Mouse (Mus musculus) urinary bladder, postnatal 14 days (tissue): ENCODE measurements around the gene Suco.

Source experiments
- DNase-seq: peaks from one replicate; pipeline ENCODE4 v3.0.0; 2021; ENCODE audit warnings: low spot score

Suco gene

DNA sequence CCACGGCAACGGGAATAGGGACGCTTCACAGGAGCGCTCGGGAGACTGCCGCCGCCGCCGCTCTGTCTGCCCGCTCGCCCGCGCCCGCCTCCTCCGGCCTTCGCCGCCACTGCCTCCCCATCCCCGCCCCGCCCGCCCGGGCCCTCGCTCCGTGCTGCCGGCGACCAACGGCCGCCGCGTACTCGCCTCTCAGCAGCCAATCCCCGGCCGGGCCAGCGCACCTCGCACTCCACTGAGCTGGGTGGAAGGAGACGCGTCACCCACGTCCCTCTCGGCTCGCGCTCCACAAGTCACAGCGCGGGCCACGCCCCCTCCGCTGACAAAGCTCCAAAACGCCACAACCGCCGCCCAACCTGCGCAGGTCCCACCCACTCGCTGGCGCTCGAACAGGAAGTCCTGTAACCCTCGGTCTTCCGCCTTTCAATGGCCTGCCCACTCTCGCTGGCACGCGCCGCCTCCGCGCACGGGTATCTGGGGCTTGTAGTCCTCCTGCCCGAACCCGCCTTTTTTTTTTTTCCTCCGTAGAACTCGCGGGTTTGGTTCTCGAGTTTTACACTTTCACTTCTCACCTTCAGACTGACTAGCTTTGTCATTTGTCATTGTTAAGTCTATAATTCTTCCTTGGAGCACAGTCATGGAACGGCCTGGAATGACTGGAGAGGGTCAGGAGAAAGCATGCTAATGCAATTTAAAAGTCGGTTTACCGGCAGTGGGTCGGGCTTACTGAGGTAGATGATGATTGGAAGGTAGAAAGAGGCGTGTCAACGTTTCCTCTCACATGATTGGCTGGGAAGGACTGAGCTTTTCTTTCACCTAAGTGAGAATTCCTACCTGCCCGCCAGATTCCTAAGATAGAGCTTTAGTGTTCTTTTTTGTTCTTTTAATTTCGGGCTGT, at the start of gene Suco:
TSS of gene Suco (minus strand) at position 130 of the 895 bp plus-strand sequence.
- DNase-seq = peak; percentile 100

GRCm38 (mm10) chr1:161925281-161925805, 48.9 kb upstream of the Suco start:
- peak; percentile 29 for DNase-seq

DNA sequence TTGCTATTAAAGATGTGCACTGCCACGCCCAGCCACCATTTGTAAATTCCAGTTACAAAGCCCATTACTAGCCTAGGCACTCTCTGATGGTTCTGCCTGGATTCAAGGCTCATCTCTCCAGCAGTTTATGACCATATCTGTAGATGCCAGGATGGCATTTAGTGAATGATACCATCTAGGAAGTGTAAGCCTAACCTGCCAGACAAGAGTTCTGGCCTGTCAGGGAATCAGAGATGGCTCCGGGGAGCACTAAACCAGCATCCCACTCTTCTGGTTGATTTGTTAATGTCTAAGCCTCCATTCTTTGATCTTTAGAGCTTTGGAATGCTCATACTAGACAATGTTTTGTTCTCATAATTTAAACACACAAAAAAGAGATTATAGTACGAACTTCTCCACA, 47.8 kb upstream of the Suco start:
- DNase-seq = no peak

DNA sequence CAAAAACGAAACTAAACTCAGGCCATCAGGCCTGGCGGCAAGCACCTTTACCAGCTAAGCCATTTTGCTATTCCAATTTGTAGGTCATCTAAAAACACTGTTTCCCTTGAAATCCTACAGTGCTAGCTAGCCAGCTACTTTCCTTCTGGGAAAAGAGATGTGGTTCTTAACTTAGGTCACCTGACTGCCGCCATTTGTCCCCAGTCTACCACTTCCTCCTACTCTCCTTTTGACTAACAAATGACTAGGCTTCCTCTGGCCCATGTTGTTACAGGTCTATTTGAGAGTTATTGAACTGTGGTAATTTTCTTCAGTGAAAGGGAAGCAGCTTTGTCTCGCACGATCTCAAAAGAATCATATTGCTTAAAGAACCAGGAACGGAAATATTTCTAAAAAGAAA, 45.4 kb upstream of the Suco start:
- DNase-seq = no peak

DNA sequence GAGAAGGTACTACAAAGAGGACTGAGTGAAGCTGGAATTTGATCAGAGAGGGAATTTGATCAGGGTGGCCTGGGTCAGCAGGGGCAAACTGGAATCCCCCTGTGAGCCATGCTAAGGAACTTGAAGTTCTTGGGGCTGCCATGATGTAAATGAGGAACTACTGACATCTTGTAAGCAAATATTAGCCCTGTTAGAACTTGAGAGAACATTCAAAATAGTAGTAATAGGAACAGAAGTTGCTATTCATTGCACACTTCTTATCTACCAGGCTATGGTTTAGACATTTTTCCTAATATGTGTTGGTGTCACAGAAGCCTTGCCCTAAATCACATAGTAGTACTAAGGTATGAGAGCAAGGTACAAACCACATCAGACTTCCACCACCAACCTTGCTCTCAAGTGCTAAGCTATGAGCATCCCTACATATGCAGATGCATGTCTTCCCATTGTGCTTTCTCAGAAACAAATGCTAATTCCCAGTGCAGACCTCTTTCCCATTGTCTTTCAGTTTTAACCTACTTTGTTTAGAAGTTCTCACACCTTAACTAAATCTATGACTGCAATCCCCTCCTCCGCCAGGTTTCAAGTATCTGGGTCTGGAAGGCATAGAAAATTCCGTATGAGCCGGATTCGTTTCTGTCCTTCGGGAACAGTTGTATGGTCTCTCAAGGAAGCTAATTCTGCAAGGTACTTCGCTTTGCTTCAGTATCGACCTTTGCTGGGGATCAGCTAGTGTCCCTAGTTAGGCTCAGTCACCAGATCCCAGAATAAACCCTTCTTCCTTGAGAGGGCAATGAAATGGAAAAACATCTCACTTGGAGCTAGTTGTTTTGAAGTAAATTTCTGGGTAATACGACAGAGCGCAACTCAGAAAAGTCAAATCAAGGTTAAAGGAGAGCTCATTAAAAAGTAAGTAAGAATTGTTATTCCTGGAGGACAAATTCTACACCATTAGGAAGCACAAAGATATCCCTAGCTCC, 44.3 kb upstream of the Suco start:
- no peak for DNase-seq

DNA sequence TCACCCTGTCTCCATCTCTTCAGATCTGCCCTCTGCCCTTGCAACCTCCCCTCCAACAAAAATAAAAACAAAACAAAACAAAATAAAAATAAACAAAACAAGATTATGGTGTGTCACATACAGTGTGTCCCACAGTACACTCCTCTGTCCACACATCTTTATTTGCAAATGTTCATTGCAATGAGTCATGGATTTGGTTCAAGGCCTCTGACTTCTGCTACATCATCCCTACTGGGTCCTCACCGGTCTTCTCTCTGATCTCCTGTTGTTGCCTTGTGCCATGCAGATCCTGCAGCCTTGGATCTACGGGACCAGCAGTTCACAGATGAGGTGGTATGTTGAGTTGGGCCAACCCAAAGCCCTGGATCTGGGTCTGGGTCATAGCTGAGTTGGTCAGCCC, 43.1 kb upstream of the Suco start:
- no peak for DNase-seq

- DNase-seq = no peak
Measured at GRCm38 (mm10) chr1:161918682-161919372, 42.3 kb upstream of the Suco start.

GRCm38 (mm10) chr1:161917940-161918484, 41.5 kb upstream of the Suco start:
- DNase-seq = no peak

DNA sequence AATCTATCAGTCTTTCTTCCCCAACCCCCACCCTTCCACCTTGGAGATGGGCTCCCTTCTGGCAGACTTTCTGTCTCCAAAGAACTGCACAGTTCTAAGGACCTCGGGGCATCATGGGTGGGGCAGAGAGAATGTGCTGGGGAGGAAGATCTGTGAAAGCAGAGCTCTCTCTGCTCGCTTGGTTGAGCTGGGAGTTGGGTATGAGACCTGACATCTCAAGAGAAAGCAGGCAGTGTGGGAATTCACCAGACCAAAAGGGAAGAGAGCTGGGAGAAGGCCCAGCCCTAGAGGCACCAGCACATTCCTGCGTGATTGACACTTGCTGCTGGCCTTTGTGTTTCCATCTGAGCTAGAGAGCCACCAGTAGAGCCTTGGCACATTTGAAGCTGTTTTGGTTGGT, 39.6 kb upstream of the Suco start:
- DNase-seq = no peak

- DNase-seq = no peak
Measured at GRCm38 (mm10) chr1:161913648-161913984, 37.1 kb upstream of the Suco start.

- DNase-seq = peak; percentile 33
Measured at GRCm38 (mm10) chr1:161912940-161913647, 36.6 kb upstream of the Suco start.

DNA sequence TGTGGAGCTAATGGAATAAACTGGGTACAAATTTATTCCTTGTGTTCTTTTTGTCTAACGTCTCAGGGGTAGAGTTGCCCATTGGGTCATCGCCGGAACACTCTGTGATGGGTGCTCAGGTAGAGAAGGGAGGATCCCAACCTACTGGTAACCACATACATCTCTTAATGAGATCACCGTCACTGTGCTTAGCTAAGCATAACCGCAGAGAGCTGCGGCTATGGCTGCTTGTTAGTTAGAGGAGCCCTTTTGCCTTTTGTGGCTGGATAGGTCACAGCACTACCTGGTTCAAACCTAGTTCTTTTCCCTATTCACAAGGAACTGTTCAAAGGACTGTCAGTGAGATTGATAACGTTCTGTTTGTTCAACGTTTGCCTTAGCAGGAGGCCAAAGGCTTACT, 32.6 kb upstream of the Suco start:
- DNase-seq = no peak

DNA sequence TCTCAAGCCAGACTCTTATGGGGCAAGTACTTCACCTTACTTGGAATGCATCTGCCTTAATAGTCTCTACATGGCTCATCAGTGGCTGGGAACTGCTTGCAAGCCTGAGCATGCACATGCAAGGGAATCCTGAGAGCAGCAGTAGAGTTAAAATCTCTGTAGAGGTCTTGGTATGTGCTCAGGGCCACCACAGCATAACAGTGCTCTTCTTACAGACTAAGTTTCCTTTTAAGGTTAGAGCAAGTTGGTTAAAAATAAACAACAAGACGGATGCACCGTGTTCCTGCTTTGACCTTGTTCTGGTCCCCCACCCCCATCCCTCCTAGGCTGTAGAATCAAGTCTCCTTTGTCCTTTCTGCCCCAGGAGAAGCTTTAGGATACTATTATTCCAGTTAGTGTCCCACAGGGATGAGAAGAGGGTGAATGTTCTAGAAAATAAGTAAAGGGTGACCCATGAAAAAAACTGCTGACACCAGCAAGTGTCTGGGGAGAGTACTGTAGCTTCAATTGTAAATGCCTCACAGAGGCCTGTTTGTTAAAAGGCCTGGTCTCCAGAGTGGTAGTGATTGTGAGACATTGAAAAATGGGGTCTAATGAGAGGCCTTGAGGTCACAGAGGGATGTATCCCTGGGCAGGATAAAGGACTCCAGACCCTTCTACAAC, 31.4 kb upstream of the Suco start:
- peak; percentile 58 for DNase-seq

DNA sequence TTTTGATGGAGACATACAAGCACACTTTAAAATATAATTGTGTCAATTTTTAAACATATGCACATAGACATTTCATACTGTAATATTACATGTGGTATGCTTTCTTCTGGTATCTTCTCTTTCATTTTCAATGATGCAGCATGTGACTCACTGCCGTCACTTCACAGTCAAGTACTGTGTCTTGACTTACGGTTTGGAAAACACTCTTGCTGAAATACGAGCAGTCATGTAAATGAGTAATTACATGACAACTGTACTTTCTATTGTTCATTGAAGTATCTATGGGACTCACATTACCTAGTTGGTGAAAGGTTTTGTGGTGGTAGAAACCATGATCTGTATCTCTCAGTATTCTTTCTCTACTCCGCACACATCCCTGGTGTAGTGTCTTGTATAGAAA, 30.6 kb upstream of the Suco start:
- no peak for DNase-seq

GRCm38 (mm10) chr1:161902692-161903452, 26.4 kb upstream of the Suco start:
- DNase-seq = peak; percentile 36

- DNase-seq = no peak
Measured at GRCm38 (mm10) chr1:161900129-161900528, 23.6 kb upstream of the Suco start.

DNA sequence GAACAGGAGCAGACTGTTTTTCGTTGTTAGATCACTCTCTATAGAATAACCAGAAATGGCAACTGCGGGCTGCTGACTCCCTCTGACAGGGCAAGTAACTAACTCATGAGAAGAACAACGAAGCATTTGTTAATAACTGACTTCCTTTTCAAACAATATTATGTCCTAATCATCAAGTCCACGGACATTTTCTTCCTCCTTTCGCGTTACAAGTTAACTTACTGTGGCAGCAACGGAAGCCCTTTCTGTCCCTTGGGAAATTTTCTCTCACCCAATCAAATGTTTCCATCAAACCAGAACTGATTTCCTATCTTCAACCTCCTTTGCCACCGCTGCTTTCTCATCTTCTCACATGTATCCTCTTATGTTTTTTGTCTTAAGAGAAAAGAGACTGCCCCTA, 20.8 kb upstream of the Suco start:
- DNase-seq = no peak

- DNase-seq = no peak
Measured at GRCm38 (mm10) chr1:161896130-161896529, 19.6 kb upstream of the Suco start.

DNA sequence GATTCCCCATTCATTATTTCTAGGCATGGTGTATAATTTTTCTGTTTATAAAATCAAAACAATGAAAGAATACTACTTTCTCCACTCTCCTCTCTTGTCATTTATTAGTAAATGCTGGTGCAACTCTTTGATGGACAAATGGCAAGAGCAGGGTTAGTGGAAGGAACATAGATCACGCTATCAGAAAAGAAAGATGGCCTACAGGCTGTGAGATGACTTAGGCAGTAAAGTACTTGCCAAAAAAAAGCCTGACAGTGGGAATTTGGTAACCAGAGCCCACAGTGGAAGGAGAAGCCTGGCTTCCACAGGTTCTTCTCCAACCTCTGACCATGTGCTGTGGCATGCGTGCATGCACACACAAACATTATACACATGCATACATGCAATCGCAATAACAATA, 18.5 kb upstream of the Suco start:
- DNase-seq = no peak

- no peak for DNase-seq
Measured at GRCm38 (mm10) chr1:161894553-161894952, 18.1 kb upstream of the Suco start.
